Comparison of ENCODE assay signal across 9 mouse cellular contexts in genomic region chr11:115911632-115912376, GRCm38 (mm10). TPM values are rescaled to one million over a fixed set of nuclear protein-coding genes. Genes with fewer than 3 reads are reported as not detected.
DNase-seq lines count a peak whose midpoint lies in the region; ATAC-seq and TF ChIP-seq lines count a peak whose summit lies in the region.
"Had no signal": no experiment of that assay in that cellular context is flagged by ENCODE, and none has a peak within 500 bp of the region (broad histone marks: within the 10 kb centered on the region; RNA-seq: fewer than 3 reads in every experiment).

Gene Smim6, plus strand, starts transcription at chr11:115912017.

- no peaks in the 10 kb centered on the region for H3K9me3 ChIP-seq in intestine, embryonic 16.5 days (ENCODE audit: control insufficient read depth, low read length)
- no peaks in the 10 kb centered on the region for H3K9me3 ChIP-seq in liver, embryonic 13.5 days (replicated peaks)
- H3K9me3 ChIP-seq in stomach, postnatal 0 days (ENCODE audit: control insufficient read depth, low read length) = no peaks in the 10 kb centered on the region
- H3K9me3 ChIP-seq in forebrain, embryonic 12.5 days = no peaks in the 10 kb centered on the region

- no peak within 1 kb of the TSS for H3K4me3 ChIP-seq in spleen, adult 2 months (ENCODE audit: extremely low read depth, insufficient read depth, insufficient read length)
- peak within 1 kb of the TSS; percentile 29 for H3K4me3 ChIP-seq in intestine, embryonic 16.5 days (ENCODE audit: low read length)
- H3K4me3 ChIP-seq in liver, embryonic 13.5 days (replicated peaks) = no peak within 1 kb of the TSS; the same call in 1 of the 2 replicates
- peak within 1 kb of the TSS; percentile 32 for H3K4me3 ChIP-seq in stomach, postnatal 0 days (ENCODE audit: low read depth, low read length)
- no peak within 1 kb of the TSS for H3K4me3 ChIP-seq in forebrain, embryonic 12.5 days (replicated peaks)

- 27% methylated on average over 11 of the region's 11 CpGs for whole genome bisulfite sequencing in spleen, adult 2 months
- 61% methylated on average over 11 of the region's 11 CpGs for WGBS in intestine, embryonic 16.5 days
- 14% methylated on average over 11 of the region's 11 CpGs for WGBS in liver, embryonic 13.5 days (ENCODE audit: insufficient replicate concordance)
- 47% methylated on average over 11 of the region's 11 CpGs for WGBS in stomach, postnatal 0 days
- WGBS in forebrain, embryonic 12.5 days = 90% methylated on average over 11 of the region's 11 CpGs

- TF ChIP-seq POLR2A in spleen, adult 2 months (IDR thresholded peaks at IDR 0.05; ENCODE audit: low read depth, low read length) = no peak

- no peaks in the 10 kb centered on the region for H3K4me1 ChIP-seq in spleen, adult 2 months (ENCODE audit: control insufficient read depth, insufficient read depth, insufficient read length)
- H3K4me1 ChIP-seq in intestine, embryonic 16.5 days (ENCODE audit: control insufficient read depth, insufficient read depth, low read length) = no peaks in the 10 kb centered on the region; the same call in 1 of the 2 replicates
- H3K4me1 ChIP-seq in liver, embryonic 13.5 days (replicated peaks) = peaks cover 89% of the 10 kb centered on the region
- no peaks in the 10 kb centered on the region for H3K4me1 ChIP-seq in stomach, postnatal 0 days (replicated peaks; ENCODE audit: control insufficient read depth, insufficient read depth)
- no peaks in the 10 kb centered on the region for H3K4me1 ChIP-seq in forebrain, embryonic 12.5 days

- DNase-seq in spleen, adult 2 months (ENCODE audit: low read depth in 1 of 2, low spot score in 2 of 2) = no peak
- no peak for DNase-seq in spleen, postnatal 36 days (ENCODE audit: low spot score in 2 of 2)
- DNase-seq in liver, embryonic 13.5 days = no peak
- DNase-seq in stomach, postnatal 0 days (ENCODE audit: low spot score) = peak; percentile 87
- DNase-seq in right cerebral cortex, postnatal 4 days = no peak
- no peak for DNase-seq in spleen, postnatal 4 days (ENCODE audit: low spot score in 2 of 2)
- DNase-seq: cerebellum, postnatal 36 days had no signal

- no peaks in the 10 kb centered on the region for H3K27me3 ChIP-seq in spleen, adult 2 months (ENCODE audit: control insufficient read depth, insufficient read depth, low read length)
- no peaks in the 10 kb centered on the region for H3K27me3 ChIP-seq in intestine, embryonic 16.5 days (replicated peaks; ENCODE audit: control insufficient read depth, insufficient read depth, low read length)
- no peaks in the 10 kb centered on the region for H3K27me3 ChIP-seq in liver, embryonic 13.5 days
- H3K27me3 ChIP-seq in stomach, postnatal 0 days (ENCODE audit: control insufficient read depth, insufficient read depth, low read length) = no peaks in the 10 kb centered on the region
- H3K27me3 ChIP-seq in forebrain, embryonic 12.5 days = no peaks in the 10 kb centered on the region

- H3K27ac ChIP-seq in spleen, adult 2 months (ENCODE audit: insufficient read depth, low read length) = 0 out of 2 replicates have a peak within 1 kb of the TSS, but pooled peaks have one; percentile 16
- peak within 1 kb of the TSS; percentile 97 for H3K27ac ChIP-seq in intestine, embryonic 16.5 days (ENCODE audit: low read length)
- peak within 1 kb of the TSS; percentile 94 for H3K27ac ChIP-seq in liver, embryonic 13.5 days
- H3K27ac ChIP-seq in stomach, postnatal 0 days (replicated peaks) = peak within 1 kb of the TSS; percentile 94
- H3K27ac ChIP-seq in forebrain, embryonic 12.5 days = no peak within 1 kb of the TSS

- peak; percentile 95 for ATAC-seq in intestine, embryonic 16.5 days
- peak; percentile 69 for ATAC-seq in liver, embryonic 13.5 days (ENCODE audit: low read depth)
- ATAC-seq in stomach, postnatal 0 days (ENCODE audit: low FRiP score, low TSS enrichment) = peak; percentile 90
- ATAC-seq in forebrain, embryonic 12.5 days (ENCODE audit: low FRiP score) = no peak

- peaks cover 15% of the 10 kb centered on the region for H3K36me3 ChIP-seq in spleen, adult 2 months (ENCODE audit: control insufficient read depth, insufficient read depth, low read length)
- no peaks in the 10 kb centered on the region for H3K36me3 ChIP-seq in intestine, embryonic 16.5 days (ENCODE audit: control insufficient read depth, insufficient read depth, low read length)
- peaks cover 58% of the 10 kb centered on the region for H3K36me3 ChIP-seq in liver, embryonic 13.5 days
- peaks cover 3% of the 10 kb centered on the region; the same call in 1 of the 2 replicates for H3K36me3 ChIP-seq in stomach, postnatal 0 days (ENCODE audit: control insufficient read depth, insufficient read depth, low read length)
- peaks cover 42% of the 10 kb centered on the region for H3K36me3 ChIP-seq in forebrain, embryonic 12.5 days (replicated peaks)

- H3K9ac ChIP-seq in intestine, embryonic 16.5 days (ENCODE audit: low read depth, low read length) = peak within 1 kb of the TSS; percentile 59
- H3K9ac ChIP-seq in liver, embryonic 13.5 days = peak within 1 kb of the TSS; percentile 66
- peak within 1 kb of the TSS; percentile 51; the same call in 1 of the 2 replicates for H3K9ac ChIP-seq in stomach, postnatal 0 days (ENCODE audit: low read length)
- no peak within 1 kb of the TSS for H3K9ac ChIP-seq in forebrain, embryonic 12.5 days

- peak within 1 kb of the TSS; percentile 42 for H3K4me2 ChIP-seq in intestine, embryonic 16.5 days (ENCODE audit: low read depth, low read length)
- peak within 1 kb of the TSS; percentile 45 for H3K4me2 ChIP-seq in liver, embryonic 13.5 days
- peak within 1 kb of the TSS; percentile 47 for H3K4me2 ChIP-seq in stomach, postnatal 0 days (replicated peaks; ENCODE audit: low read depth)
- no peak within 1 kb of the TSS for H3K4me2 ChIP-seq in forebrain, embryonic 12.5 days

- no peak for TF ChIP-seq EP300 in stomach, postnatal 0 days (optimal IDR thresholded peaks at IDR 0.05)

- TF ChIP-seq CTCF in spleen, adult 2 months (IDR thresholded peaks at IDR 0.05; ENCODE audit: extremely low read depth, insufficient read depth, insufficient read length, insufficient replicate concordance) = no peak
- TF ChIP-seq CTCF in stomach, postnatal 0 days (IDR thresholded peaks at IDR 0.05; ENCODE audit: low read depth) = no peak

RNA-seq across cellular contexts. Expression of gene Smim6, which starts in this region (rescaled TPM):
- 0.19 and 0.54 TPM in 2 replicates for polyA plus RNA-seq in spleen, adult 2 months (2012; rRNA removed)
- polyA plus RNA-seq in intestine, embryonic 16.5 days (2015; fragmentation: Nextera tagmentation; extraction: Ambion mirVana) = 33.8 and 38.6 TPM in 2 replicates
- polyA plus RNA-seq in liver, embryonic 13.5 days (2015; fragmentation: Nextera tagmentation; extraction: Ambion mirVana) = 3.0 and 3.2 TPM in 2 replicates
- polyA plus RNA-seq in stomach, postnatal 0 days (2015; fragmentation: Nextera tagmentation; extraction: Ambion mirVana) = 184 and 185 TPM in 2 replicates
- 0.49 and 1.1 TPM in 2 replicates for polyA plus RNA-seq in forebrain, embryonic 12.5 days (2016; fragmentation: Nextera tagmentation; extraction: Ambion mirVana)

Comparison
In these comparisons a context has a peak if more than half of its experiments do, and no peak if none do; other contexts are left out.
1. H3K4me3 ChIP-seq: peak in intestine, embryonic 16.5 days (single experiment) and stomach, postnatal 0 days (single experiment); none in spleen, adult 2 months (single experiment), liver, embryonic 13.5 days (single experiment) and forebrain, embryonic 12.5 days (single experiment).